Mouse (Mus musculus) thymus, adult 2 months (tissue): ENCODE measurements around the gene Gm21860. TPM values are rescaled to one million over a fixed set of nuclear protein-coding genes. Genes with fewer than 3 reads are reported as not detected.
"Not testable (repeated sequence)": the region's sequence is repeated elsewhere in the genome, so short reads cannot be mapped to it uniquely, and the experiment has no call there.

Experiments used
- DNase-seq: peaks from one replicate; pipeline ENCODE4 v3.0.0; 2021
- H3K27ac ChIP-seq: fragments of 200-500 bp; 2 replicates; pipeline ENCODE4 v1.5.1; 2012; ENCODE audit warnings: low read length, control low read depth; ENCODE audit not compliant: control insufficient read depth, insufficient read depth
- H3K27me3 ChIP-seq: fragments of 200-500 bp; 2 replicates; pipeline ENCODE4 v1.6.1; 2012; ENCODE audit warnings: mild to moderate bottlenecking, low read length, moderate library complexity, mixed read lengths; ENCODE audit not compliant: control insufficient read depth, insufficient read depth
- H3K36me3 ChIP-seq: fragments of 200-500 bp; 2 replicates; pipeline ENCODE4 v1.6.1; 2012; ENCODE audit warnings: mild to moderate bottlenecking, low read length, moderate library complexity; ENCODE audit not compliant: control insufficient read depth, insufficient read depth
- H3K4me1 ChIP-seq: fragments of 200-500 bp; replicated peaks from 2 replicates; pipeline ENCODE4 v1.6.1; 2012; ENCODE audit warnings: low read length; ENCODE audit not compliant: control insufficient read depth, insufficient read depth
- H3K4me3 ChIP-seq: fragments of 200-500 bp; 2 replicates; pipeline ENCODE4 v1.5.1; 2012; ENCODE audit warnings: mild to moderate bottlenecking, low read length, control low read depth, moderate library complexity; ENCODE audit not compliant: control insufficient read depth, insufficient read depth
- CTCF ChIP-seq: fragments of 200-500 bp; IDR thresholded peaks from 2 replicates; pipeline ENCODE4 v1.5.1; 2012; ENCODE audit warnings: mild to moderate bottlenecking, control low read depth, low read length, moderate library complexity, borderline replicate concordance; ENCODE audit not compliant: control insufficient read depth, poor library complexity, insufficient read depth; ENCODE audit errors: extremely low read depth
- POLR2A ChIP-seq: fragments of 200-500 bp; IDR thresholded peaks from 2 replicates; pipeline ENCODE4 v1.6.1; 2012; ENCODE audit warnings: mild to moderate bottlenecking, low read length, control low read depth, moderate library complexity; ENCODE audit not compliant: control insufficient read depth, poor library complexity, insufficient read depth; ENCODE audit errors: extremely low read depth
- WGBS: fragments of 180-500 bp; shearing (Covaris S2); methylation state at CpG from one replicate; pipeline ENCODE4 v1.1.7; 2018; 5-methylcytosine and 5-hydroxymethylcytosine counted together
- polyA plus RNA-seq: library from polyadenylated mRNA; depleted of rRNA; stranded (reverse); fragments of >200 nt; gene quantifications from 2 replicates; pipeline ENCODE4 v1.2.3, GENCODE M21; 2012

Gm21860 gene
- polyA plus RNA-seq, 1 experiment, result not detected

DNA sequence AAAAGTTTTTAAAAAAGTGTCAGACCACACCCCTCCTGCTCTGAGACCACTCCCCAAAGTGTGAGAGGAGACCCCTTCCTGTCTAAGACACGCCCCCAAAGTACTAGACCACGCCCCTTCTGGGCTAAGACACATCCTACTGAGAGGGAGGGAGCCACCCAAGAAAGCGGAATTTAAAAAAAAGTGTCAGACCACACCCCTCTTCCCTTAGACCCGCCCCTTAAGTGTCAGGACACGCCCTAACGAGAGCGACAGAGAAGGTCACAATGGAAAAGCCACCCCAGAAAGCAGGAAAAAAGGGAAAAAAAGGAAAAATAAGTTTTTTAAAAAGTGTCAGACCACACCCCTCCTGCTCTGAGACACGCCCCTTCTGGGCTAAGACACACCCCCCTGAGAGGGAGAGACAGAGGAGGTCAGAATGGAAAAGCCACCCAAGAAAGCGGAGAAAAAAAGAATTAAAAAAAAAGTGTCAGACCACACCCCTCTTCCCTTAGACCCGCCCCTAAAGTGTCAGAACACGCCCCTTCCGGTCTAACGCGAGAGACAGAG is 14.5 kb downstream of the Gm21860 start:
- TF ChIP-seq CTCF, result no peak
- no peak for TF ChIP-seq POLR2A
- WGBS, result 61% methylated on average over 14 of the region's 14 CpGs
- H3K36me3 ChIP-seq, result peaks cover 15% of the 10 kb centered on the region
- H3K27me3 ChIP-seq, result no peaks in the 10 kb centered on the region
- no peak overlapping the region for H3K4me3 ChIP-seq
- DNase-seq, result peak; percentile 70
- no peak overlapping the region for H3K27ac ChIP-seq
- no peaks in the 10 kb centered on the region for H3K4me1 ChIP-seq

DNA sequence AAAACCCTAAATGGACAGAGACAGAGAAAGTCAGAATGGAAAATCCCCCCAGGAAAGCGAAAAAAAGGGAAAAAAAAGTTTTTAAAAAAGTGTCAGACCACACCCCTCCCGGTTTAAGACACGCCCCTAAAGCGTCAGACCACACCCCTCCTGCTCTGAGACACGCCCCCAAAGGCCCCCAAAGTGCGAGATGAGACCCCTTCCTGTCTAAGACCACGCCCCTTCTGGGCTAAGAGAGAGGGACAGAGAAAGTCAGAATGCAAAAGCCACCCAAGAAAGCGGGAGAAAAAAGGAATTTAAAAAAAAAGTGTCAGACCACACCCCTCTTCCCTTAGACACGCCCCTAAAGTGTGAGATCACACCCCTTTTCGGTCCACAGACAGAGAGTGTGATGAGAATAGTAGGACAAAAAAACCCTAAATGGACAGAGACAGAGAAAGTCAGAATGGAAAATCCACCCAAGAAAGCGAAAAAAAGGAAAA is 15.0 kb downstream of the Gm21860 start:
- not testable (repeated sequence) for H3K4me1 ChIP-seq, H3K27me3 ChIP-seq, H3K27ac ChIP-seq, H3K4me3 ChIP-seq
- DNase-seq, result peak; percentile 60
- H3K36me3 ChIP-seq, result peaks cover 15% of the 10 kb centered on the region
- WGBS, result 60% methylated on average over 11 of the region's 11 CpGs

GRCm38 (mm10) chrY:90738841-90739530 is 15.6 kb downstream of the Gm21860 start:
- H3K27me3 ChIP-seq, H3K4me3 ChIP-seq, H3K27ac ChIP-seq, H3K4me1 ChIP-seq: not testable (repeated sequence)
- DNase-seq, result peak; percentile 54
- WGBS, result 76% methylated on average over 28 of the region's 28 CpGs
- peaks cover 15% of the 10 kb centered on the region for H3K36me3 ChIP-seq

GRCm38 (mm10) chrY:90738431-90738680 is 16.3 kb downstream of the Gm21860 start:
- peak; percentile 4 for DNase-seq
- TF ChIP-seq CTCF, result no peak
- no peak for TF ChIP-seq POLR2A
- Histone ChIP-seq H3K27me3 (no peaks in the 10 kb centered on the region), H3K36me3 (peaks cover 15% of the 10 kb centered on the region), H3K27ac (no peak overlapping the region), H3K4me3 (no peak overlapping the region), H3K4me1 (no peaks in the 10 kb centered on the region)
- WGBS, result 100% methylated on average over 1 of the region's 1 CpGs

DNA sequence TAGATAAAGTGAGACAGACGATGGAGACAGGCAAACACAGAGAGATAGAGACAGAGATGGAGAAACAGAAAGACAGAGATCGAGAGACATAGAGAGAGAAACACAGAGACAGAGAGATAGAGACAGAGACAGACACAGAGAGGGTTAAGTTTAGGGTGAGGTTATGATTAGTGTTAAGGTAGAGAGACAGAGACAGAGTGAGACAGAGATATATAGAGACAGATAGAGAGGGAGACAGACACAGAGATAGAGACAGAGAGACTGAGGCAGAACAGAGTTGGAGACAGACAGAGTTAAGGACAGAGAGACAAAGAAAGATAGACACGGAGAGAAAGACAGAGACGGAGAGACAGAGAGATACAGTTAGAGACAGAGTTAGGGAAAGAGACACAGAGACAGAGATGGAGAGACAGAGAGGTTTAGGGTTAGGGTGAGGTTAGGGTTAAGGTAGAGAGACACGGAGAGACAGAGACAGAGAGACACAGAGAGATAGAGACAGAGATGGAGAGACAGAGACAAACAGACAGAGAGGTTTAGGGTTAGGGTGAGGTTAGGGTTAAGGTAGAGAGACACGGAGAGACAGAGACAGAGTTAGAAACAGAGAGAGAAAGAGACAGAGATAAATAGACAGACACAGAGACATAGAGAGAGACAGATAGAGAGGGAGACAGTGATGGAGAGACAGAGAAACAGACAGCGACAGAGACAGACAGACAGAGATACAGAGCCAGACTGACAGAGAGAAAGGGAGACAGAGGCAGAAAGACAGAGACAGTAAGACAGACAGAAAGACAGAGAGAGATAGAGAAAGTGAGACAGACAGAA is 16.8 kb downstream of the Gm21860 start:
- Histone ChIP-seq H3K4me3 (no peak overlapping the region), H3K27ac (no peak overlapping the region), H3K36me3 (peaks cover 15% of the 10 kb centered on the region), H3K27me3 (no peaks in the 10 kb centered on the region), H3K4me1 (no peaks in the 10 kb centered on the region)
- 60% methylated on average over 4 of the region's 7 CpGs for WGBS
- no peak for DNase-seq
- no peak for TF ChIP-seq POLR2A
- TF ChIP-seq CTCF, result no peak

- H3K4me1 ChIP-seq, H3K4me3 ChIP-seq, H3K27ac ChIP-seq, H3K27me3 ChIP-seq, DNase-seq: not testable (repeated sequence)
- H3K36me3 ChIP-seq, result peaks cover 15% of the 10 kb centered on the region
- WGBS, result 83% methylated on average over 6 of the region's 9 CpGs
These were observed 18.2 kb downstream of the Gm21860 start for GRCm38 (mm10) chrY:90736217-90737000.

DNA sequence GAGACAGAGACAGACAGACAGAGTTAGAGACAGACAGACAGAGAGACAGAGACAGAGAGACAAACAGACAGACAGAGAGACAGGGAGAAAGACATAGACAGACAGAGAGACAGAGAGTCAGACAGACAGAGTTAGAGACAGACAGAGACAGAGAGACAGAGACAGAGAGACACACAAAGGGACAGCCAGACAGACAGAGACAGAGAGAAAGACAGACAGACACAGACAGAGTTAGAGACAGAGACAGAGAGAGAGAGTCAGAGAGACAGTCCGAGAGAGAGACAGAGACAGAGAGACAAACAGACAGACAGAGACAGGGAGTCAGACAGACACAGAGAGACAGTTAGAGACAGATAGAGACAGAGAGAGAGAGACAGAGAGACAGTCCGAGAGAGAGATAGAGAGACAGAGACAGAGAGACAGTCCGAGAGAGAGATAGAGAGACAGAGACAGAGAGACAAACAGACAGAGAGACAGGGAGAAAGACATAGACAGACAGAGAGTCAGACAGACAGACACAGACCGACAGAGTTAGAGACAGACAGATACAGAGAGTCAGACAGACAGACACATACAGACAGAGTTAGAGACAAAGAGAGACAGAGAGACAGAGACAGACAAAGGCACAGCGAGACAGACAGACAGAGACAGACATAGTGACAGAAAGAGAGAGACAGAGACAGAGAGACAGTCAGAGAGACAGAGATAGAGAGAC is 19.3 kb downstream of the Gm21860 start:
- H3K27me3 ChIP-seq, H3K4me3 ChIP-seq, H3K4me1 ChIP-seq, H3K27ac ChIP-seq, DNase-seq: not testable (repeated sequence)
- WGBS, result 89% methylated on average over 5 of the region's 5 CpGs
- peaks cover 15% of the 10 kb centered on the region for H3K36me3 ChIP-seq

GRCm38 (mm10) chrY:90734334-90734696 is 20.3 kb downstream of the Gm21860 start:
- not testable (repeated sequence) for H3K27ac ChIP-seq, H3K27me3 ChIP-seq, H3K36me3 ChIP-seq, H3K4me3 ChIP-seq, H3K4me1 ChIP-seq
- WGBS, result 72% methylated on average over 8 of the region's 8 CpGs
- DNase-seq, result peak; percentile 30

DNA sequence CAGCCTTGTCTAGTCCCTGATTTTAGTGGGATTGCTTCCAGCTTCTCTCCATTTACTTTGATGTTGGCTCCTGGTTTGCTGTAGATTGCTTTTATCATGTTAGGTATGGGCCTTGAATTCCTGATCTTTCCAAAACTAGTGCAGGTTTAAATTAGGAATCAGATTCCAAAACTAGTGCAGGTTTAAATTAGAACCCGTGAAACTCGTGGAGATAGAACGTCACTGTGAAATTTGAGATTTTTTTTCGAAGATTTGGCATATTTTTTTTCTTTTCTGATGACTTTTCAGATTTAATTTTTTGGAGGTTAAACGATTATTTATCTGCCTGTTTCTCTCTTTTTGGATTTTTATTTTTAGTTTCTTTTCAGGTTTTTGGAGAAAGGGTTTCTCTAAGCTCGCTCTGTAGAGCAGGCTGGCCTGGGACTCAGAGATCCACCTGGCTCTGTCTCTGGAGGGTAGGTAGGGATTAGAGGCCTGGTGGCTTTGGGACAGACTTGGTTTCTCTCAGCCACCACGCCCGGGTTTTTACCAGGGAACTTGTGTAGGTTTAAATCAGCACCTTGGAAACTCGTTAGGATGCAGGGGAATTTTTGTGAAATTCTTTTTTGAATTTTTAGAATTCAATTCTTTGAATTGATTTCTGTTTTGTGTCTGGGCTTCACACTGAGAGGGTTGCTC is 20.8 kb downstream of the Gm21860 start:
- not testable (repeated sequence) for H3K27me3 ChIP-seq, H3K27ac ChIP-seq, H3K4me1 ChIP-seq, H3K4me3 ChIP-seq, H3K36me3 ChIP-seq
- DNase-seq, result peak; percentile 44
- WGBS, result 89% methylated on average over 9 of the region's 9 CpGs
